Mouse (Mus musculus) yolk sac, embryonic 10.5 days (tissue): ENCODE results near the gene Scrg1.
"Not testable (repeated sequence)": the region's sequence is repeated elsewhere in the genome, so short reads cannot be mapped to it uniquely, and the experiment has no call there.

Experiments used
- DNase-seq: peaks from one replicate; pipeline ENCODE4 v3.0.0-alpha.2; 2017; ENCODE audit warnings: low spot score

Scrg1 gene

DNA sequence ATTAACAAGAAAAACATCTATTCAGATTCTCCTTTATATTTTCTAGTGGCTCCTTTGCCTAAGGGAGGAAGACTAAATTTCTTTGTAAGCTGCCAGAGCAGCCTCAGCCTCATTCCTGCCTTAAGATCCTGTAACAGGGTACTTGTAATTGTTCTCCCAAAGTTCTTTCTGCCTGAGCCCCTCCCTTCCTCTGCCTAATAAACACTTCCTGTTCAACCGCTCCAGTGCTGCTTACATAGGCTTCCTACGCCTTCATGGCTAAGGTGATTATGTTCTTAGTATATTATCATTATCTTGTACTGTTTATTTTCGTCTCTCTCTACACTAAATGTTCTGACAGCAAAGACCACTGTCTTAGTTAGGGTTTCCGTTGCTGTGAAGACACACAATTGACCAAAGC is 52.9 kb downstream of the Scrg1 start:
- DNase-seq, result no peak

- no peak for DNase-seq
These were observed 55.1 kb downstream of the Scrg1 start for GRCm38 (mm10) chr8:57510791-57511315.

DNA sequence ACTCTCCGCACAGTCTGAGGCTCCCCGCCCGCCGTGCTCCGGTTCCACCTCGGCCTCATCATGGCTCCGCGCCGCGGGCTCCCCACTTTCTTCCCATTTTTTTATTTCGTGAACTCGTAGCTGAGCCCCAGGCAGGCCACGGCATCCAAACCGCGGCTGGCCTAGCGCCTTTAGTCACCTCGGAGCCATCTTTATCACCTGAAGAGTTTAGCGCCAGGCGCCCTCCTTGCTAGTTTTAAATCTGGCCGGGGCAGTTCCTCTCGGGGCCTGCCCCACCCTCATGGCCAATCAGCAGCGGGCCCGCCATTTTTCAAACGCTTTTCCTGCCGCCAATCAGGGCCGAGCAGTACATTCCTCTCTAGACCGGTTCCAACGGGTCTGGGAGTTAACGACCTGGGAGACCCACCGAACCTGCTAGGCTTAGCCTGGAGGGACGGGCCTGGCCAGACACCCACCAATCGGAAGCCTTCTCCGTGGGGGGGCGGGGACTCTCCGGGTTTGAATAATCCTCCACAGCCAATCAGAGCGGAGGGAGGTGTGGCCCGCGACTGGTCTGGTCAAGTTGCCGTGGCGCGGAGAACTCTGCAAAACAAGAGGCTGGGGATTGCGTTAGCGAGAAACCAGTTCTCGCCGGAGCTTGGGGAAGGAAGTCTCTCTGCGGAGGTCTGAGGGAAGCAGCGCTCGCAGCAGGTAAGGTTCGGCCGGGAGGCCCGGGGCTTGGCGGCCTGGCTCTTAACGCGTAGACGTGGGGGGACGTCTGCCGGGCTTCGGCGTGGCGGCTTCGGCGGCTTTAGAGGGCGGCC is 55.8 kb downstream of the Scrg1 start, which contains the start of gene Hmgb2:
Gene Hmgb2, plus strand, starts transcription at position 592 of the 803 bp plus-strand sequence.
- peak; percentile 100 for DNase-seq

GRCm38 (mm10) chr8:57512141-57513056 is 56.7 kb downstream of the Scrg1 start:
- DNase-seq, result peak; percentile 69

- not testable (repeated sequence) for DNase-seq
These were observed 57.5 kb downstream of the Scrg1 start for GRCm38 (mm10) chr8:57513178-57513661.

GRCm38 (mm10) chr8:57516685-57517084 is 61.0 kb downstream of the Scrg1 start:
- DNase-seq, result not testable (repeated sequence)

GRCm38 (mm10) chr8:57517723-57518122 is 62.0 kb downstream of the Scrg1 start:
- no peak for DNase-seq

- DNase-seq, result no peak
These were observed 64.6 kb downstream of the Scrg1 start for GRCm38 (mm10) chr8:57520186-57520786.
